Mouse (Mus musculus): ENCODE results near the gene Adamtsl4.
"Not testable (repeated sequence)": the region's sequence is repeated elsewhere in the genome, so short reads cannot be mapped to it uniquely, and the experiment has no call there.

Gene Adamtsl4

GRCm38 (mm10) chr3:95662724-95663449 is 24.8 kb downstream of the Adamtsl4 start:
- in situ Hi-C loops (cut with MboI, MseI) = no loop called here

GRCm38 (mm10) chr3:95661945-95662715 is 25.6 kb downstream of the Adamtsl4 start:
- in situ Hi-C loops (cut with MboI, MseI) = no loop called here

- in situ Hi-C loops (cut with MboI, MseI) = no loop called here
Observed at GRCm38 (mm10) chr3:95660788-95661478, 26.8 kb downstream of the Adamtsl4 start.

- in situ Hi-C loops (cut with MboI, MseI) = no loop called here
Observed at GRCm38 (mm10) chr3:95659948-95660347, 27.8 kb downstream of the Adamtsl4 start.

GRCm38 (mm10) chr3:95658868-95659712 is 28.6 kb downstream of the Adamtsl4 start:
- in situ Hi-C loops (cut with MboI, MseI) = no loop called here

GRCm38 (mm10) chr3:95658236-95658867 is 29.4 kb downstream of the Adamtsl4 start, which contains the start of gene Mcl1:
TSS of gene Mcl1 (plus strand) at chr3:95658788.
- in situ Hi-C loops (cut with MboI, MseI) = no loop called here

- in situ Hi-C loops (cut with MboI, MseI) = no loop called here
Observed at GRCm38 (mm10) chr3:95657711-95658110, 30.0 kb downstream of the Adamtsl4 start.

- in situ Hi-C loops (cut with MboI, MseI) = no loop called here
Observed at GRCm38 (mm10) chr3:95657108-95657507, 30.6 kb downstream of the Adamtsl4 start.

- in situ Hi-C loops (cut with MboI, MseI) = no loop called here
Observed at GRCm38 (mm10) chr3:95655437-95655836, 32.3 kb downstream of the Adamtsl4 start.

GRCm38 (mm10) chr3:95654371-95654770 is 33.3 kb downstream of the Adamtsl4 start:
- in situ Hi-C loops (cut with MboI, MseI) = not testable (repeated sequence)

GRCm38 (mm10) chr3:95653473-95654034 is 34.2 kb downstream of the Adamtsl4 start:
- in situ Hi-C loops (cut with MboI, MseI) = no loop called here

GRCm38 (mm10) chr3:95652871-95653270 is 34.8 kb downstream of the Adamtsl4 start:
- in situ Hi-C loops (cut with MboI, MseI) = no loop called here

GRCm38 (mm10) chr3:95652204-95652811 is 35.4 kb downstream of the Adamtsl4 start:
- in situ Hi-C loops (cut with MboI, MseI) = no loop called here

- in situ Hi-C loops (cut with MboI, MseI) = no loop called here
Observed at GRCm38 (mm10) chr3:95651391-95652203, 36.1 kb downstream of the Adamtsl4 start.

GRCm38 (mm10) chr3:95651033-95651373 is 36.7 kb downstream of the Adamtsl4 start:
- in situ Hi-C loops (cut with MboI, MseI) = no loop called here

- in situ Hi-C loops (cut with MboI, MseI) = no loop called here
Observed at GRCm38 (mm10) chr3:95650276-95651032, 37.3 kb downstream of the Adamtsl4 start.

- in situ Hi-C loops (cut with MboI, MseI) = no loop called here
Observed at GRCm38 (mm10) chr3:95648016-95648415, 39.7 kb downstream of the Adamtsl4 start.

Measured in T-helper 2 cell (primary cell).